17 mouse cellular contexts compared by ENCODE assay signal in the genomic region with DNA sequence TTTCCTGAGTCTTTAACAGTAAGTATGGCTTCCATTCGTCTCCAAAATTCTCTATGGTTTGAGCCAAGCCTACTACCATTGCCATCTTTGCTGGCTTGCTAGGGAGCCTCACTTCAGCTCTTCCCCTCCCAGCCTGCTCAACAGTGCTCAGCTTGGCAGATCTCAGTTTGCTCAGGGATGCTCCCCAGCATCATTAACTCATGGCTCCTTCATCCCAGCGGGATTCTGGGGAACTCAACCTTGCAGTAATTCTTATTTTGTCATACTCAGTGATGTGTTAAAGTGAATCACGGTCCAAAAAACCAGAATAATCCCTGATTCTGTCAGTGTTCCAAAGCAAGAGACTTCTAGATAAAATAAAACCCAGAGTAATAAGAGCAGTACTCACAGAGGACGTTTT.
"Had no signal": no experiment of that assay in that cellular context is flagged by ENCODE, and none has a peak within 500 bp of the region (broad histone marks: within the 10 kb centered on the region; RNA-seq: fewer than 3 reads in every experiment).

No protein-coding gene starts in this region.

- H3K4me1 ChIP-seq: limb, embryonic 12.5 days; limb, embryonic 15.5 days had no signal

- DNase-seq: kidney, postnatal 25 days; layer of hippocampus, adult 9-11 months; liver, postnatal 0 days; lung, embryonic 14.5 days; thymus, adult 18-20 months; thymus, postnatal 36 days had no signal

- ATAC-seq: liver, postnatal 0 days; lung, postnatal 0 days; midbrain, embryonic 16.5 days had no signal

- H3K27ac ChIP-seq: kidney, postnatal 0 days; layer of hippocampus, adult 2 months; left cerebral cortex, adult 2 months; limb, embryonic 12.5 days; limb, embryonic 15.5 days; liver, embryonic 14.5 days; macrophage; midbrain, embryonic 12.5 days had no signal

- H3K4me2 ChIP-seq: limb, embryonic 12.5 days; limb, embryonic 15.5 days; liver, embryonic 11.5 days; lung, embryonic 14.5 days; midbrain, embryonic 12.5 days had no signal

- H3K36me3 ChIP-seq: limb, embryonic 12.5 days; limb, embryonic 15.5 days; midbrain, embryonic 12.5 days had no signal

- H3K9ac ChIP-seq: limb, embryonic 12.5 days; limb, embryonic 15.5 days; liver, embryonic 14.5 days; liver, postnatal 0 days; lung, embryonic 14.5 days; midbrain, embryonic 12.5 days had no signal

- H3K27me3 ChIP-seq: limb, embryonic 12.5 days; limb, embryonic 15.5 days; midbrain, embryonic 12.5 days had no signal

- H3K9me3 ChIP-seq: limb, embryonic 12.5 days; limb, embryonic 15.5 days; midbrain, embryonic 12.5 days had no signal

- H3K4me3 ChIP-seq: layer of hippocampus, adult 2 months; left cerebral cortex, adult 2 months; limb, embryonic 12.5 days; limb, embryonic 15.5 days; midbrain, embryonic 12.5 days had no signal
